Mouse (Mus musculus) layer of hippocampus, postnatal 14 days (tissue): ENCODE results near the gene Cdk2. TPM values are rescaled to one million over a fixed set of nuclear protein-coding genes. Genes with fewer than 3 reads are reported as not detected.

Source experiments
- DNase-seq, 2 experiments: peaks; one replicate each; pipeline ENCODE4 v3.0.0; 2021 to 2022; ENCODE audit warnings: low spot score in 2 of 2, mixed read lengths in 1 of 2
- total RNA-seq, 2 experiments: library from RNA; stranded (reverse); gene quantifications; 2 replicates each; pipeline ENCODE4 v1.2.3; 2021

The Cdk2 gene
- total RNA-seq, 2 experiments from 2014 or later: 6.1 to 9.3 TPM

GRCm38 (mm10) chr10:128657844-128658243 lies 47.0 kb downstream of the Cdk2 start:
- DNase-seq: no peak

GRCm38 (mm10) chr10:128656731-128657130 lies 48.1 kb downstream of the Cdk2 start:
- no peak for DNase-seq

GRCm38 (mm10) chr10:128655254-128655653 lies 49.6 kb downstream of the Cdk2 start:
- no peak for DNase-seq

- no peak for DNase-seq
Measured at GRCm38 (mm10) chr10:128653866-128654265, 51.0 kb downstream of the Cdk2 start.

Other genes starting within 250 kb of the Cdk2 start
- 100 to 1,000 TPM; 208 to 212 TPM for gene Smarcc2, start 245.8 kb downstream of the Cdk2 start, total RNA-seq
- 100 to 1,000 TPM; 596 to 608 TPM for gene Myl6, start 210.9 kb downstream of the Cdk2 start, total RNA-seq
- 10 to 100 TPM; 15.5 to 16.2 TPM for gene Myl6b, start 206.3 kb downstream of the Cdk2 start, total RNA-seq
- gene Esyt1, start 179.2 kb downstream of the Cdk2 start, total RNA-seq: 1 to 10 TPM; 8.6 to 9.1 TPM
- gene Zc3h10, start 157.3 kb downstream of the Cdk2 start, total RNA-seq: 10 to 100 TPM in 1 of 2 experiments, 1 to 10 TPM in 1; 9.1 to 12.0 TPM
- gene Rpl41, start 155.7 kb downstream of the Cdk2 start, total RNA-seq: 1,000 to 10,000 TPM; 1,911 to 2,072 TPM
- gene Pa2g4, start 139.0 kb downstream of the Cdk2 start, total RNA-seq: 10 to 100 TPM; 72.9 to 74.1 TPM
- gene Erbb3, start 115.4 kb downstream of the Cdk2 start, total RNA-seq: 1 to 10 TPM; 5.6 to 6.5 TPM
- gene Rps26, start 78.3 kb downstream of the Cdk2 start, total RNA-seq: 100 to 1,000 TPM; 329 to 373 TPM
- gene Ikzf4, start 59.0 kb downstream of the Cdk2 start, total RNA-seq: 10 to 100 TPM; 12.9 to 13.7 TPM
- 10 to 100 TPM; 12.2 to 12.6 TPM for gene Suox, start 31.0 kb downstream of the Cdk2 start, total RNA-seq
- 100 to 1,000 TPM; 127 to 133 TPM for gene Rab5b, start 8.8 kb downstream of the Cdk2 start, total RNA-seq
- 1 to 10 TPM; 1.5 to 1.6 TPM for gene Pmel, start 836 bp downstream of the Cdk2 start, total RNA-seq
- gene Dgka, start 39.8 kb upstream of the Cdk2 start, total RNA-seq: 10 to 100 TPM; 10.4 to 10.5 TPM
- 10 to 100 TPM; 30.2 to 31.0 TPM for gene Pym1, start 42.9 kb upstream of the Cdk2 start, total RNA-seq
- gene Mmp19, start 85.9 kb upstream of the Cdk2 start, total RNA-seq: 1 to 10 TPM in 1 of 2 experiments, under 1 TPM in 1; 0.83 to 1.2 TPM
- gene Dnajc14, start 99.0 kb upstream of the Cdk2 start, total RNA-seq: 10 to 100 TPM; 63.7 to 67.1 TPM
- 10 to 100 TPM; 12.6 to 13.1 TPM for gene Tmem198b, start 99.3 kb upstream of the Cdk2 start, total RNA-seq
- gene Sarnp, start 112.3 kb upstream of the Cdk2 start, total RNA-seq: 10 to 100 TPM; 35.5 to 42.2 TPM
- 10 to 100 TPM in 1 of 2 experiments, 1 to 10 TPM in 1; 7.4 to 10.4 TPM for gene Ormdl2, start 116.6 kb upstream of the Cdk2 start, total RNA-seq
- gene Gdf11, start 186.7 kb upstream of the Cdk2 start, total RNA-seq: 10 to 100 TPM; 23.3 to 26.4 TPM
- 10 to 100 TPM; 76.7 to 86.1 TPM for gene Cd63, start 196.0 kb upstream of the Cdk2 start, total RNA-seq
- 1 to 10 TPM; 8.1 to 8.8 TPM for gene Rdh5, start 217.9 kb upstream of the Cdk2 start, total RNA-seq
- 10 to 100 TPM; 96.9 to 98.1 TPM for gene Bloc1s1, start 219.0 kb upstream of the Cdk2 start, total RNA-seq
- gene Itga7, start 228.8 kb upstream of the Cdk2 start, total RNA-seq: 10 to 100 TPM; 28.1 to 28.5 TPM